Mouse (Mus musculus) liver, embryonic 14.5 days (tissue): Measurements from ENCODE around the gene Evi2a.

Experiments used
- CTCF ChIP-seq: IDR thresholded peaks from 2 replicates; pipeline ENCODE4 v1.5.1; 2016; ENCODE audit warnings: antibody characterized with exemption, low read depth, control low read depth
- EP300 ChIP-seq: IDR thresholded peaks from 2 replicates; pipeline ENCODE4 v1.6.1; 2016; ENCODE audit warnings: antibody characterized with exemption, low read depth

- TF ChIP-seq CTCF (no peak), EP300 (no peak)
Observed at GRCm38 (mm10) chr11:79560536-79560935, 30.1 kb upstream of the Evi2a start.
